28 mouse cellular contexts compared by ENCODE assay signal in the genomic region with DNA sequence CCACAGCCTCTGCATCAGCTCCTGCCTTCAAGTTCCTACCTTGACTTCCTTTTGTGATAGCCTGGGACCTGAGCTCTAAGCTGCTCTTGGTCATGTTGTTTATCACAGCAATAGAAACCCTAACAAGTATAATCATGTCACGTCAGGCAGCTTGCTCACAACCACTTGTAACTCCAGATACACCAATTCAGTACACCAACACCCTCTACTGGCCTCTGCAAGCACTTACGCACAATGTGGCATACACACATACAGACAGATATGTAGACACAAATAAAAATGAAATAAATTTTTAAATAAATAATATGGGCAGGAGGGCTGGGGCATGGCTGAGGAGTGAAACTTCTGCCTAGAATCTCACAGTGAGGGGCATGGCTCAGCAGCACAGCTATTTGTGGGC. TPM values are rescaled to one million over a fixed set of nuclear protein-coding genes. Genes with fewer than 3 reads are reported as not detected.
A peak's percentile ranks its signal among the peaks of the same experiment; 100 is the strongest.
DNase-seq lines count a peak whose midpoint lies in the region; ATAC-seq and TF ChIP-seq lines count a peak whose summit lies in the region.
"Had no signal": no experiment of that assay in that cellular context is flagged by ENCODE, and none has a peak within 500 bp of the region (broad histone marks: within the 10 kb centered on the region; RNA-seq: fewer than 3 reads in every experiment).

No protein-coding gene starts in this region.

- H3K36me3 ChIP-seq in hindbrain, postnatal 0 days (ENCODE audit: insufficient read depth, low read length) = peaks cover 9% of the 10 kb centered on the region; the same call in 1 of the 2 replicates
- H3K36me3 ChIP-seq in hindbrain, embryonic 13.5 days = peaks cover 6% of the 10 kb centered on the region; the same call in 1 of the 2 replicates
- peaks cover 11% of the 10 kb centered on the region for H3K36me3 ChIP-seq in liver, postnatal 0 days (replicated peaks; ENCODE audit: insufficient read depth, low read length)
- H3K36me3 ChIP-seq in liver, embryonic 11.5 days (ENCODE audit: control insufficient read depth, insufficient read depth, low read length) = no peaks in the 10 kb centered on the region
- H3K36me3 ChIP-seq: forebrain, embryonic 12.5 days; hindbrain, embryonic 10.5 days; limb, embryonic 13.5 days had no signal

- H3K4me3 ChIP-seq in hindbrain, postnatal 0 days (ENCODE audit: low read length) = no peak overlapping the region
- H3K4me3 ChIP-seq in hindbrain, embryonic 13.5 days = no peak overlapping the region
- H3K4me3 ChIP-seq in liver, postnatal 0 days (ENCODE audit: low read depth, low read length) = no peak overlapping the region
- H3K4me3 ChIP-seq in liver, embryonic 11.5 days (ENCODE audit: low read depth, low read length) = no peak overlapping the region
- H3K4me3 ChIP-seq: embryonic facial prominence, embryonic 13.5 days; erythroblast, embryonic 14.5 days; forebrain, embryonic 12.5 days; heart, embryonic 10.5 days; hindbrain, embryonic 10.5 days; limb, embryonic 13.5 days had no signal

- DNase-seq in hindbrain, postnatal 0 days (ENCODE audit: low spot score) = no peak
- DNase-seq in liver, postnatal 0 days = no peak
- no peak for DNase-seq in liver, embryonic 11.5 days (ENCODE audit: low spot score)
- peak; percentile 44 for DNase-seq in ES-CJ7 (ENCODE audit: low read depth, low spot score)
- DNase-seq in left cerebral cortex, adult 8-10 months (ENCODE audit: low spot score in 2 of 2) = no peak
- no peak for DNase-seq in embryo, embryonic 11 days
- DNase-seq: adrenal gland, postnatal 36 days; B cell, adult 2 months; cerebellum, adult 11-12 months; cerebellum, postnatal 10 days; heart, postnatal 10 days; kidney, adult 9 months; kidney, postnatal 14 days; layer of hippocampus, postnatal 36 days; lung, adult 18-20 months; lung, postnatal 14 days; right cerebral cortex, postnatal 4 days; thymus, adult 2 months had no signal

- no peaks in the 10 kb centered on the region for H3K27me3 ChIP-seq in hindbrain, postnatal 0 days (ENCODE audit: insufficient read depth, low read length)
- no peaks in the 10 kb centered on the region for H3K27me3 ChIP-seq in hindbrain, embryonic 13.5 days
- H3K27me3 ChIP-seq in liver, postnatal 0 days (ENCODE audit: insufficient read depth, low read length) = no peaks in the 10 kb centered on the region
- no peaks in the 10 kb centered on the region for H3K27me3 ChIP-seq in liver, embryonic 11.5 days (replicated peaks; ENCODE audit: control insufficient read depth, insufficient read depth, low read length)
- H3K27me3 ChIP-seq: embryonic facial prominence, embryonic 13.5 days; limb, embryonic 13.5 days had no signal

- 0 out of 2 replicates have a peak, but pooled peaks have one; percentile 15 for TF ChIP-seq CTCF in hindbrain, postnatal 0 days (IDR thresholded peaks at IDR 0.05; ENCODE audit: low read depth)
- TF ChIP-seq CTCF in liver, postnatal 0 days (IDR thresholded peaks at IDR 0.05; ENCODE audit: low read depth) = peak; percentile 50

- H3K9me3 ChIP-seq in hindbrain, postnatal 0 days (ENCODE audit: low read length) = no peaks in the 10 kb centered on the region
- no peaks in the 10 kb centered on the region for H3K9me3 ChIP-seq in hindbrain, embryonic 13.5 days
- no peaks in the 10 kb centered on the region for H3K9me3 ChIP-seq in liver, postnatal 0 days (ENCODE audit: low read length)
- no peaks in the 10 kb centered on the region for H3K9me3 ChIP-seq in liver, embryonic 11.5 days (ENCODE audit: control insufficient read depth, low read length)
- H3K9me3 ChIP-seq: embryonic facial prominence, embryonic 13.5 days; forebrain, embryonic 12.5 days; heart, embryonic 10.5 days; hindbrain, embryonic 10.5 days; limb, embryonic 13.5 days had no signal

- 89% methylated on average over 2 of the region's 2 CpGs for WGBS in hindbrain, postnatal 0 days
- 75% methylated on average over 2 of the region's 2 CpGs for WGBS in hindbrain, embryonic 13.5 days
- 73% methylated on average over 2 of the region's 2 CpGs for whole genome bisulfite sequencing in liver, postnatal 0 days (ENCODE audit: insufficient replicate concordance)
- WGBS in liver, embryonic 11.5 days = 74% methylated on average over 2 of the region's 2 CpGs

- no peak overlapping the region for H3K4me2 ChIP-seq in hindbrain, postnatal 0 days (ENCODE audit: low read depth, low read length)
- no peak overlapping the region for H3K4me2 ChIP-seq in hindbrain, embryonic 13.5 days
- no peak overlapping the region for H3K4me2 ChIP-seq in liver, postnatal 0 days (ENCODE audit: low read depth, low read length)
- H3K4me2 ChIP-seq in liver, embryonic 11.5 days = no peak overlapping the region
- H3K4me2 ChIP-seq: embryonic facial prominence, embryonic 13.5 days; forebrain, embryonic 12.5 days; limb, embryonic 13.5 days had no signal

- H3K27ac ChIP-seq in hindbrain, postnatal 0 days = no peak overlapping the region
- no peak overlapping the region for H3K27ac ChIP-seq in hindbrain, embryonic 13.5 days
- H3K27ac ChIP-seq in liver, postnatal 0 days (ENCODE audit: low read depth) = no peak overlapping the region
- no peak overlapping the region for H3K27ac ChIP-seq in liver, embryonic 11.5 days (ENCODE audit: low read depth, low read length)
- H3K27ac ChIP-seq: embryonic facial prominence, embryonic 13.5 days; forebrain, embryonic 12.5 days; heart, embryonic 10.5 days; hindbrain, embryonic 10.5 days; limb, embryonic 13.5 days had no signal

- no peak for TF ChIP-seq EP300 in liver, postnatal 0 days (IDR thresholded peaks at IDR 0.05; ENCODE audit: low read depth)

- H3K9ac ChIP-seq in hindbrain, postnatal 0 days (replicated peaks; ENCODE audit: low read length) = no peak overlapping the region
- no peak overlapping the region for H3K9ac ChIP-seq in hindbrain, embryonic 13.5 days
- H3K9ac ChIP-seq in liver, postnatal 0 days (replicated peaks) = no peak overlapping the region
- H3K9ac ChIP-seq in liver, embryonic 11.5 days (ENCODE audit: low read depth, low read length) = no peak overlapping the region
- H3K9ac ChIP-seq: embryonic facial prominence, embryonic 13.5 days; forebrain, embryonic 12.5 days; limb, embryonic 13.5 days had no signal

- ATAC-seq in hindbrain, postnatal 0 days = no peak
- no peak for ATAC-seq in hindbrain, embryonic 13.5 days (ENCODE audit: low FRiP score)
- ATAC-seq in liver, postnatal 0 days = no peak
- ATAC-seq in liver, embryonic 11.5 days (replicated peaks; ENCODE audit: low FRiP score) = no peak
- ATAC-seq in megakaryocyte progenitor cell, adult 5-6 weeks (replicated peaks; ENCODE audit: poor library complexity) = peak; percentile 60
- ATAC-seq: midbrain, embryonic 16.5 days had no signal

- no peaks in the 10 kb centered on the region; the same call in 1 of the 2 replicates for H3K4me1 ChIP-seq in hindbrain, postnatal 0 days (ENCODE audit: insufficient read depth, low read length)
- peaks cover 14% of the 10 kb centered on the region for H3K4me1 ChIP-seq in hindbrain, embryonic 13.5 days (replicated peaks)
- H3K4me1 ChIP-seq in liver, postnatal 0 days (ENCODE audit: insufficient read depth) = peaks cover 34% of the 10 kb centered on the region
- H3K4me1 ChIP-seq in liver, embryonic 11.5 days (replicated peaks; ENCODE audit: control insufficient read depth, insufficient read depth, low read length) = peaks cover 17% of the 10 kb centered on the region
- H3K4me1 ChIP-seq: embryonic facial prominence, embryonic 13.5 days had no signal

RNA-seq across cellular contexts. Expression of a gene that starts 16.3 kb away (rescaled TPM):
- 12.0 and 17.1 TPM in 2 replicates for total RNA-seq in hindbrain, postnatal 0 days (2014; rRNA removed)
- 8.2 and 8.3 TPM in 2 replicates for polyA plus RNA-seq in hindbrain, postnatal 0 days (2015; fragmentation: Nextera tagmentation; extraction: Ambion mirVana)
- polyA plus RNA-seq in hindbrain, embryonic 13.5 days (2015; fragmentation: Nextera tagmentation; extraction: Ambion mirVana) = 5.3 and 5.4 TPM in 2 replicates
- polyA plus RNA-seq in liver, postnatal 0 days (2015; fragmentation: Nextera tagmentation; extraction: Ambion mirVana) = 18.5 and 19.2 TPM in 2 replicates
- polyA plus RNA-seq in liver, embryonic 11.5 days (2014; fragmentation: Nextera tagmentation; extraction: Ambion mirVana) = 7.1 and 7.9 TPM in 2 replicates
- total RNA-seq in megakaryocyte progenitor cell, adult 5-6 weeks (2015) = 2.5 and 2.8 TPM in 2 replicates
- 1.4 and 2.4 TPM in 2 replicates for total RNA-seq in megakaryocyte progenitor cell, adult 5-6 weeks (2017)
- total RNA-seq in left cerebral cortex, adult 8-10 months (2022) = 10 to 100 TPM; 30.4 to 36.5 (median 34.9) TPM

RNA-seq across cellular contexts. Expression of a gene that starts 23.6 kb away (rescaled TPM):
- 53.7 and 72.4 TPM in 2 replicates for total RNA-seq in hindbrain, postnatal 0 days (2014; rRNA removed)
- 45.2 and 46.4 TPM in 2 replicates for polyA plus RNA-seq in hindbrain, postnatal 0 days (2015; fragmentation: Nextera tagmentation; extraction: Ambion mirVana)
- 44.3 and 52.3 TPM in 2 replicates for polyA plus RNA-seq in hindbrain, embryonic 13.5 days (2015; fragmentation: Nextera tagmentation; extraction: Ambion mirVana)
- polyA plus RNA-seq in liver, postnatal 0 days (2015; fragmentation: Nextera tagmentation; extraction: Ambion mirVana) = 17.3 and 20.2 TPM in 2 replicates
- polyA plus RNA-seq in liver, embryonic 11.5 days (2014; fragmentation: Nextera tagmentation; extraction: Ambion mirVana) = 53.1 and 53.4 TPM in 2 replicates
- 9.0 and 16.0 TPM in 2 replicates for total RNA-seq in megakaryocyte progenitor cell, adult 5-6 weeks (2015)
- 11.2 and 11.3 TPM in 2 replicates for total RNA-seq in megakaryocyte progenitor cell, adult 5-6 weeks (2017)
- total RNA-seq in left cerebral cortex, adult 8-10 months (2022) = 10 to 100 TPM; 40.2 to 49.8 (median 43.4) TPM

RNA-seq across cellular contexts. Expression of a gene that starts 38.3 kb away (rescaled TPM):
- total RNA-seq in hindbrain, postnatal 0 days (2014; rRNA removed) = 123 and 128 TPM in 2 replicates
- 56.7 and 61.4 TPM in 2 replicates for polyA plus RNA-seq in hindbrain, postnatal 0 days (2015; fragmentation: Nextera tagmentation; extraction: Ambion mirVana)
- polyA plus RNA-seq in hindbrain, embryonic 13.5 days (2015; fragmentation: Nextera tagmentation; extraction: Ambion mirVana) = 72.1 and 81.8 TPM in 2 replicates
- polyA plus RNA-seq in liver, postnatal 0 days (2015; fragmentation: Nextera tagmentation; extraction: Ambion mirVana) = 7.3 and 8.3 TPM in 2 replicates
- polyA plus RNA-seq in liver, embryonic 11.5 days (2014; fragmentation: Nextera tagmentation; extraction: Ambion mirVana) = 33.0 and 40.8 TPM in 2 replicates
- total RNA-seq in megakaryocyte progenitor cell, adult 5-6 weeks (2015) = 32.2 and 53.8 TPM in 2 replicates
- total RNA-seq in megakaryocyte progenitor cell, adult 5-6 weeks (2017) = 44.2 and 45.7 TPM in 2 replicates
- 100 to 1,000 TPM; 102 to 121 (median 111) TPM for total RNA-seq in left cerebral cortex, adult 8-10 months (2022)

RNA-seq across cellular contexts. Expression of a gene that starts 38.5 kb away (rescaled TPM):
- total RNA-seq in hindbrain, postnatal 0 days (2014; rRNA removed) = 108 TPM in 2 replicates
- 96.4 and 102 TPM in 2 replicates for polyA plus RNA-seq in hindbrain, postnatal 0 days (2015; fragmentation: Nextera tagmentation; extraction: Ambion mirVana)
- polyA plus RNA-seq in hindbrain, embryonic 13.5 days (2015; fragmentation: Nextera tagmentation; extraction: Ambion mirVana) = 79.1 and 89.7 TPM in 2 replicates
- 5.3 and 6.3 TPM in 2 replicates for polyA plus RNA-seq in liver, postnatal 0 days (2015; fragmentation: Nextera tagmentation; extraction: Ambion mirVana)
- polyA plus RNA-seq in liver, embryonic 11.5 days (2014; fragmentation: Nextera tagmentation; extraction: Ambion mirVana) = 34.8 and 35.0 TPM in 2 replicates
- 7.1 and 9.2 TPM in 2 replicates for total RNA-seq in megakaryocyte progenitor cell, adult 5-6 weeks (2015)
- 3.2 and 5.3 TPM in 2 replicates for total RNA-seq in megakaryocyte progenitor cell, adult 5-6 weeks (2017)
- 10 to 100 TPM; 33.6 to 44.9 (median 40.5) TPM for total RNA-seq in left cerebral cortex, adult 8-10 months (2022)

RNA-seq across cellular contexts. Expression of a gene that starts 56.3 kb away (rescaled TPM):
- total RNA-seq in hindbrain, postnatal 0 days (2014; rRNA removed) = 0.40 and 0.52 TPM in 2 replicates
- polyA plus RNA-seq in hindbrain, postnatal 0 days (2015; fragmentation: Nextera tagmentation; extraction: Ambion mirVana) = 0.90 and 1.1 TPM in 2 replicates
- 0.40 TPM in 2 replicates for polyA plus RNA-seq in hindbrain, embryonic 13.5 days (2015; fragmentation: Nextera tagmentation; extraction: Ambion mirVana)
- 0.11 TPM in 1 of 2 replicates, not detected in the other for polyA plus RNA-seq in liver, postnatal 0 days (2015; fragmentation: Nextera tagmentation; extraction: Ambion mirVana)
- polyA plus RNA-seq in liver, embryonic 11.5 days (2014; fragmentation: Nextera tagmentation; extraction: Ambion mirVana) = 0.45 and 0.51 TPM in 2 replicates
- not detected in 2 replicates for total RNA-seq in megakaryocyte progenitor cell, adult 5-6 weeks (2015)
- not detected in 2 replicates for total RNA-seq in megakaryocyte progenitor cell, adult 5-6 weeks (2017)
- total RNA-seq in left cerebral cortex, adult 8-10 months (2022) = under 1 TPM in 2 of 4 experiments, not detected in 2; 0.27 to 0.58 TPM
- total RNA-seq: left cerebral cortex, postnatal 14 days had no signal
